ENCODE assay signal across 24 mouse cellular contexts in the genomic region with DNA sequence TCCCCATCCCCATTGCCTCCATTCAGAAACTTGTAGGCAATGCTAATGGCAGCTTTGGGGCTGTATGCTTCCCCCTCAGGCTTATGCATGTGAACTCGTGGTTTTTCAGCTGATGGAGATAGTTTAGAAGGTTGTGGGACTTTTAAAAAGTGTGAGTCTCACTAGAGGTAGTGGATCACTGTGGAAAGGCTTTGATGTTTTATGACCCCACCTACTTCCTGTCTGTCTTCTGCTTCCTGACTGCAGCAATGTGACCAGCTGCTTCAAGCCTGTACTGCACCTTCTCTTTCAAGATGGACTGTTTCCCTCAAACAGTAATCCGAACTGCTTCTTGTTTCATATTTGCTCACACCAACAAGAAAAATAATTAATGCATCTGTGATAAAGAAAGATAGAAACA. TPM values are rescaled to one million over a fixed set of nuclear protein-coding genes. Genes with fewer than 3 reads are reported as not detected.
DNase-seq lines count a peak whose midpoint lies in the region; ATAC-seq lines count a peak whose summit lies in the region.
"Had no signal": no experiment of that assay in that cellular context is flagged by ENCODE, and none has a peak within 500 bp of the region (broad histone marks: within the 10 kb centered on the region; RNA-seq: fewer than 3 reads in every experiment).

No protein-coding gene starts in this region.

- peak; percentile 6 for DNase-seq in 416B (ENCODE audit: low read depth)
- DNase-seq in CD4-positive helper T cell, adult 2 months (ENCODE audit: low read depth, low spot score) = peak; percentile 43
- peak; percentile 6 for DNase-seq in T-cell, adult 2 months (ENCODE audit: low spot score)
- DNase-seq in retina, embryonic 14.5 days (ENCODE audit: low spot score) = no peak
- no peak for DNase-seq in cerebellum, adult 18-20 months
- no peak for DNase-seq in right cerebral cortex, postnatal 14 days
- DNase-seq: adrenal gland, adult 8-10 months; adrenal gland, postnatal 36 days; cerebellum, adult 8-10 months; cerebellum, postnatal 14 days; gastrocnemius, postnatal 10 days; heart, adult 18-20 months; heart, postnatal 10 days; heart, postnatal 4 days; kidney, adult 18-20 months had no signal

- H3K27ac ChIP-seq in midbrain, embryonic 15.5 days = no peak overlapping the region
- H3K27ac ChIP-seq: embryonic facial prominence, embryonic 13.5 days; forebrain, embryonic 13.5 days; heart, embryonic 10.5 days; hindbrain, embryonic 12.5 days; intestine, embryonic 15.5 days had no signal

- no peaks in the 10 kb centered on the region for H3K9me3 ChIP-seq in midbrain, embryonic 15.5 days
- H3K9me3 ChIP-seq: embryonic facial prominence, embryonic 13.5 days; forebrain, embryonic 13.5 days; G1E; heart, embryonic 10.5 days; hindbrain, embryonic 12.5 days; intestine, embryonic 15.5 days had no signal

- H3K27me3 ChIP-seq in midbrain, embryonic 15.5 days (replicated peaks) = no peaks in the 10 kb centered on the region
- H3K27me3 ChIP-seq: embryonic facial prominence, embryonic 13.5 days; forebrain, embryonic 13.5 days; hindbrain, embryonic 12.5 days; intestine, embryonic 15.5 days had no signal

- no peak overlapping the region for H3K4me2 ChIP-seq in midbrain, embryonic 15.5 days
- H3K4me2 ChIP-seq: embryonic facial prominence, embryonic 13.5 days; forebrain, embryonic 13.5 days; hindbrain, embryonic 12.5 days; intestine, embryonic 15.5 days had no signal

- 51% methylated on average over 2 of the region's 2 CpGs for WGBS in midbrain, embryonic 15.5 days

- no peak overlapping the region for H3K4me3 ChIP-seq in midbrain, embryonic 15.5 days
- H3K4me3 ChIP-seq: embryonic facial prominence, embryonic 13.5 days; forebrain, embryonic 13.5 days; heart, embryonic 10.5 days; hindbrain, embryonic 12.5 days; intestine, embryonic 15.5 days had no signal

- ATAC-seq in inflammation-experienced regulatory T-cells, adult 6 months = peak; percentile 88
- ATAC-seq in midbrain, embryonic 15.5 days (replicated peaks) = no peak
- ATAC-seq: forebrain, embryonic 13.5 days; hindbrain, embryonic 16.5 days; intestine, embryonic 15.5 days had no signal

- H3K36me3 ChIP-seq in midbrain, embryonic 15.5 days (replicated peaks) = no peaks in the 10 kb centered on the region
- H3K36me3 ChIP-seq: embryonic facial prominence, embryonic 13.5 days; G1E; heart, embryonic 10.5 days; hindbrain, embryonic 12.5 days; intestine, embryonic 15.5 days had no signal

- H3K9ac ChIP-seq in midbrain, embryonic 15.5 days = no peak overlapping the region
- H3K9ac ChIP-seq: embryonic facial prominence, embryonic 13.5 days; forebrain, embryonic 13.5 days; hindbrain, embryonic 12.5 days; intestine, embryonic 15.5 days had no signal

- H3K4me1 ChIP-seq in midbrain, embryonic 15.5 days = no peaks in the 10 kb centered on the region
- H3K4me1 ChIP-seq: forebrain, embryonic 13.5 days; hindbrain, embryonic 12.5 days; intestine, embryonic 15.5 days had no signal

RNA-seq across cellular contexts. Expression of a gene that starts 13.1 kb away (rescaled TPM):
- under 1 TPM in 2 of 3 experiments, not detected in 1; 0.04 to 0.72 TPM for polyA plus RNA-seq in inflammation-experienced regulatory T-cells, adult 6 months (2017; shearing (Covaris generic))
- polyA plus RNA-seq in midbrain, embryonic 15.5 days (2015; fragmentation: Nextera tagmentation; extraction: Ambion mirVana) = 10.6 and 11.8 TPM in 2 replicates

Comparison
In these comparisons a context has a peak if more than half of its experiments do, and no peak if none do; other contexts are left out.
1. DNase-seq: peak in 416B (single experiment), CD4-positive helper T cell, adult 2 months (single experiment) and T-cell, adult 2 months (single experiment); none in retina, embryonic 14.5 days (single experiment), cerebellum, adult 18-20 months (0 of 2) and right cerebral cortex, postnatal 14 days (single experiment).